Mouse (Mus musculus) stomach, embryonic 15.5 days (tissue): ENCODE measurements around the gene Fbxw10. TPM values are rescaled to one million over a fixed set of nuclear protein-coding genes. Genes with fewer than 3 reads are reported as not detected.

Source experiments
- ATAC-seq: fragments of 200-750 bp; cut with Nextera tagmentation; 2 replicates; pipeline ENCODE4 v1.8.0; 2017; ENCODE audit warnings: low read depth, moderate number of reproducible peaks, moderate TSS enrichment; ENCODE audit not compliant: insufficient read depth, low FRiP score
- H3K27ac ChIP-seq: fragments of 300-500 bp; sonication (generic); 2 replicates; pipeline ENCODE4 v1.5.1; 2015; ENCODE audit warnings: mild to moderate bottlenecking, inconsistent platforms
- H3K27me3 ChIP-seq: fragments of 300-500 bp; sonication (generic); replicated peaks from 2 replicates; pipeline ENCODE4 v1.6.1; 2015; ENCODE audit warnings: inconsistent platforms
- H3K36me3 ChIP-seq: fragments of 300-500 bp; sonication (generic); 2 replicates; pipeline ENCODE4 v1.6.1; 2015; ENCODE audit warnings: inconsistent platforms
- H3K4me1 ChIP-seq: fragments of 300-500 bp; sonication (generic); 2 replicates; pipeline ENCODE4 v1.6.1; 2015; ENCODE audit warnings: inconsistent platforms
- H3K4me2 ChIP-seq: fragments of 300-500 bp; sonication (generic); 2 replicates; pipeline ENCODE4 v1.6.1; 2015; ENCODE audit warnings: mild to moderate bottlenecking, inconsistent platforms
- H3K4me3 ChIP-seq: fragments of 300-500 bp; sonication (generic); replicated peaks from 2 replicates; pipeline ENCODE4 v1.5.1; 2015; ENCODE audit warnings: inconsistent platforms
- H3K9ac ChIP-seq: fragments of 300-500 bp; sonication (generic); 2 replicates; pipeline ENCODE4 v1.6.1; 2015; ENCODE audit warnings: inconsistent platforms
- H3K9me3 ChIP-seq: fragments of 300-500 bp; sonication (generic); 2 replicates; pipeline ENCODE4 v1.6.1; 2016; ENCODE audit warnings: inconsistent platforms
- WGBS: fragments of 180-500 bp; shearing (Covaris S2); methylation state at CpG from one replicate; pipeline ENCODE4 v1.1.7; 2015; 5-methylcytosine and 5-hydroxymethylcytosine counted together
- polyA plus RNA-seq: library from polyadenylated mRNA; unstranded; fragments of >200 nt; fragmentation: Nextera tagmentation; extraction: Ambion mirVana; gene quantifications from 2 replicates; pipeline ENCODE4 v1.2.1, GENCODE M21; 2015

Gene Fbxw10
- polyA plus RNA-seq, 1 experiment from 2014 or later: 0.33 TPM

- H3K4me2 ChIP-seq: peak within 1 kb of the TSS; percentile 80
- H3K27me3 ChIP-seq: no peaks in the 10 kb centered on the region
- peak within 1 kb of the TSS; percentile 90 for H3K27ac ChIP-seq
- peaks cover 14% of the 10 kb centered on the region; the same call in 1 of the 2 replicates for H3K4me1 ChIP-seq
- no peaks in the 10 kb centered on the region for H3K9me3 ChIP-seq
- H3K9ac ChIP-seq: peak within 1 kb of the TSS; percentile 44
- H3K36me3 ChIP-seq: no peaks in the 10 kb centered on the region
- WGBS: under 1% methylated on average over 15 of the region's 15 CpGs
- ATAC-seq: peak; percentile 66
- peak within 1 kb of the TSS; percentile 56 for H3K4me3 ChIP-seq
These were observed 26.8 kb upstream of the Fbxw10 start, which contains the start of gene Trim16 for GRCm38 (mm10) chr11:62820059-62820541. TSS of gene Trim16 (plus strand) at chr11:62820231.

GRCm38 (mm10) chr11:62820661-62821437, 26.0 kb upstream of the Fbxw10 start:
- Histone ChIP-seq H3K4me3 (peak overlapping the region; percentile 56), H3K4me1 (peaks cover 22% of the 10 kb centered on the region; the same call in 1 of the 2 replicates), H3K36me3 (no peaks in the 10 kb centered on the region), H3K27ac (peak overlapping the region; percentile 90), H3K9ac (peak overlapping the region; percentile 44), H3K27me3 (no peaks in the 10 kb centered on the region), H3K9me3 (no peaks in the 10 kb centered on the region), H3K4me2 (peak overlapping the region; percentile 80)
- ATAC-seq: peak; percentile 27; the same call in 1 of the 2 replicates
- WGBS: 7% methylated on average over 16 of the region's 16 CpGs

- ATAC-seq: no peak
- no peaks in the 10 kb centered on the region for H3K9me3 ChIP-seq
- WGBS: 54% methylated on average over 5 of the region's 5 CpGs
- H3K4me2 ChIP-seq: peak overlapping the region; percentile 49
- peak overlapping the region; percentile 61; the same call in 1 of the 2 replicates for H3K27ac ChIP-seq
- H3K9ac ChIP-seq: no peak overlapping the region
- no peaks in the 10 kb centered on the region for H3K36me3 ChIP-seq
- peaks cover 22% of the 10 kb centered on the region; the same call in 1 of the 2 replicates for H3K4me1 ChIP-seq
- H3K4me3 ChIP-seq: peak overlapping the region; percentile 31
- no peaks in the 10 kb centered on the region for H3K27me3 ChIP-seq
These were observed 25.0 kb upstream of the Fbxw10 start for GRCm38 (mm10) chr11:62821893-62822292.

- Histone ChIP-seq H3K27ac (no peak overlapping the region), H3K4me1 (peaks cover 22% of the 10 kb centered on the region; the same call in 1 of the 2 replicates)
- 54% methylated on average over 7 of the region's 7 CpGs for WGBS
These were observed 22.7 kb upstream of the Fbxw10 start for GRCm38 (mm10) chr11:62824211-62824610.

GRCm38 (mm10) chr11:62825222-62826105, 21.4 kb upstream of the Fbxw10 start:
- no peaks in the 10 kb centered on the region for H3K27me3 ChIP-seq
- peak overlapping the region; percentile 71 for H3K27ac ChIP-seq
- ATAC-seq: no peak
- no peak overlapping the region for H3K4me2 ChIP-seq
- H3K36me3 ChIP-seq: no peaks in the 10 kb centered on the region
- H3K4me3 ChIP-seq: no peak overlapping the region
- H3K4me1 ChIP-seq: peaks cover 19% of the 10 kb centered on the region; the same call in 1 of the 2 replicates
- no peaks in the 10 kb centered on the region for H3K9me3 ChIP-seq
- H3K9ac ChIP-seq: no peak overlapping the region
- WGBS: 75% methylated on average over 9 of the region's 9 CpGs

More at GRCm38 (mm10) chr11:62824211-62824610, 22.7 kb upstream of the Fbxw10 start:
- H3K36me3 ChIP-seq: no peaks in the 10 kb centered on the region
- no peaks in the 10 kb centered on the region for H3K9me3 ChIP-seq
- no peak overlapping the region for H3K4me2 ChIP-seq
- H3K4me3 ChIP-seq: no peak overlapping the region
- H3K27me3 ChIP-seq: no peaks in the 10 kb centered on the region
- no peak for ATAC-seq
- H3K9ac ChIP-seq: no peak overlapping the region

- 54% methylated on average over 6 of the region's 6 CpGs for WGBS
- Histone ChIP-seq H3K36me3 (no peaks in the 10 kb centered on the region), H3K27me3 (no peaks in the 10 kb centered on the region), H3K4me3 (no peak overlapping the region), H3K27ac (peak overlapping the region; percentile 71), H3K4me2 (no peak overlapping the region), H3K9me3 (no peaks in the 10 kb centered on the region), H3K9ac (no peak overlapping the region), H3K4me1 (peaks cover 12% of the 10 kb centered on the region; the same call in 1 of the 2 replicates)
- no peak for ATAC-seq
These were observed 20.6 kb upstream of the Fbxw10 start for GRCm38 (mm10) chr11:62826106-62826733.

GRCm38 (mm10) chr11:62827135-62827534, 19.7 kb upstream of the Fbxw10 start:
- Histone ChIP-seq H3K27me3 (no peaks in the 10 kb centered on the region), H3K4me1 (peaks cover 8% of the 10 kb centered on the region; the same call in 1 of the 2 replicates), H3K27ac (no peak overlapping the region), H3K9ac (no peak overlapping the region), H3K36me3 (no peaks in the 10 kb centered on the region), H3K4me3 (no peak overlapping the region), H3K4me2 (no peak overlapping the region), H3K9me3 (no peaks in the 10 kb centered on the region)
- ATAC-seq: peak; percentile 58; the same call in 1 of the 2 replicates
- WGBS: 75% methylated on average over 4 of the region's 4 CpGs

- H3K27me3 ChIP-seq: no peaks in the 10 kb centered on the region
- WGBS: 77% methylated on average over 3 of the region's 3 CpGs
- H3K4me1 ChIP-seq: peaks cover 8% of the 10 kb centered on the region; the same call in 1 of the 2 replicates
- H3K9me3 ChIP-seq: no peaks in the 10 kb centered on the region
- H3K9ac ChIP-seq: no peak overlapping the region
- no peak overlapping the region for H3K27ac ChIP-seq
- no peaks in the 10 kb centered on the region for H3K36me3 ChIP-seq
- H3K4me3 ChIP-seq: no peak overlapping the region
- no peak for ATAC-seq
- H3K4me2 ChIP-seq: no peak overlapping the region
These were observed 19.0 kb upstream of the Fbxw10 start for GRCm38 (mm10) chr11:62827911-62828310.

GRCm38 (mm10) chr11:62830387-62830786, 16.5 kb upstream of the Fbxw10 start:
- H3K9ac ChIP-seq: no peak overlapping the region
- H3K4me3 ChIP-seq: no peak overlapping the region
- no peaks in the 10 kb centered on the region for H3K9me3 ChIP-seq
- H3K36me3 ChIP-seq: no peaks in the 10 kb centered on the region
- no peak for ATAC-seq
- H3K27ac ChIP-seq: no peak overlapping the region
- H3K4me2 ChIP-seq: no peak overlapping the region
- H3K4me1 ChIP-seq: 0 out of 2 replicates have a peak, but pooled peaks cover 5% of the 10 kb centered on the region
- H3K27me3 ChIP-seq: no peaks in the 10 kb centered on the region
- 85% methylated on average over 2 of the region's 2 CpGs for WGBS

GRCm38 (mm10) chr11:62831906-62832305, 15.0 kb upstream of the Fbxw10 start:
- H3K27ac ChIP-seq: no peak overlapping the region
- no peaks in the 10 kb centered on the region for H3K27me3 ChIP-seq
- no peaks in the 10 kb centered on the region for H3K36me3 ChIP-seq
- H3K4me3 ChIP-seq: no peak overlapping the region
- H3K4me2 ChIP-seq: no peak overlapping the region
- H3K9ac ChIP-seq: no peak overlapping the region
- no peak for ATAC-seq
- H3K9me3 ChIP-seq: no peaks in the 10 kb centered on the region
- no peaks in the 10 kb centered on the region for H3K4me1 ChIP-seq

- WGBS: 71% methylated on average over 5 of the region's 5 CpGs
- no peak for ATAC-seq
- Histone ChIP-seq H3K4me3 (no peak overlapping the region), H3K27me3 (no peaks in the 10 kb centered on the region), H3K9ac (no peak overlapping the region), H3K36me3 (no peaks in the 10 kb centered on the region; the same call in 1 of the 2 replicates), H3K9me3 (no peaks in the 10 kb centered on the region), H3K4me1 (peaks cover 4% of the 10 kb centered on the region; the same call in 1 of the 2 replicates), H3K4me2 (no peak overlapping the region), H3K27ac (no peak overlapping the region)
These were observed 2.3 kb upstream of the Fbxw10 start for GRCm38 (mm10) chr11:62844562-62844961.
